Mouse (Mus musculus) kidney, embryonic 14.5 days (tissue): ENCODE data around the gene Sugct. TPM values are rescaled to one million over a fixed set of nuclear protein-coding genes. Genes with fewer than 3 reads are reported as not detected.

Experiments used
- ATAC-seq: fragments of 200-750 bp; cut with Nextera tagmentation; 2 replicates; pipeline ENCODE4 v1.8.0; 2017; ENCODE audit warnings: moderate number of reproducible peaks, mild to moderate bottlenecking, moderate TSS enrichment, moderate library complexity; ENCODE audit not compliant: low FRiP score, low TSS enrichment
- H3K27ac ChIP-seq: fragments of 300-500 bp; sonication (generic); 2 replicates; pipeline ENCODE4 v1.5.1; 2014; ENCODE audit warnings: low read depth, mild to moderate bottlenecking, low read length, moderate library complexity, mixed read lengths
- H3K27me3 ChIP-seq: fragments of 300-500 bp; sonication (generic); 2 replicates; pipeline ENCODE4 v1.6.1; 2014; ENCODE audit warnings: mild to moderate bottlenecking, low read length; ENCODE audit not compliant: control insufficient read depth, insufficient read depth
- H3K36me3 ChIP-seq: fragments of 300-500 bp; sonication (generic); 2 replicates; pipeline ENCODE4 v1.6.1; 2014; ENCODE audit warnings: low read length, mixed read lengths; ENCODE audit not compliant: control insufficient read depth, insufficient read depth
- H3K4me1 ChIP-seq: fragments of 300-500 bp; sonication (generic); 2 replicates; pipeline ENCODE4 v1.6.1; 2014; ENCODE audit warnings: low read length, mixed read lengths; ENCODE audit not compliant: control insufficient read depth, insufficient read depth
- H3K4me2 ChIP-seq: fragments of 300-500 bp; sonication (generic); replicated peaks from 2 replicates; pipeline ENCODE4 v1.6.1; 2014; ENCODE audit warnings: low read depth, mild to moderate bottlenecking, low read length
- H3K4me3 ChIP-seq: fragments of 300-500 bp; sonication (generic); 2 replicates; pipeline ENCODE4 v1.5.1; 2014; ENCODE audit warnings: mild to moderate bottlenecking, low read length
- H3K9ac ChIP-seq: fragments of 300-500 bp; sonication (generic); 2 replicates; pipeline ENCODE4 v1.6.1; 2014; ENCODE audit warnings: low read depth, mild to moderate bottlenecking, low read length, moderate library complexity
- H3K9me3 ChIP-seq: fragments of 300-500 bp; sonication (generic); 2 replicates; pipeline ENCODE4 v1.6.1; 2016; ENCODE audit warnings: low read length; ENCODE audit not compliant: control insufficient read depth
- WGBS: fragments of 180-500 bp; shearing (Covaris S2); extraction: QIAGEN DNeasy Blood & Tissue Kit; methylation state at CpG from one replicate; pipeline ENCODE4 v1.1.7; 2014; 5-methylcytosine and 5-hydroxymethylcytosine counted together
- polyA plus RNA-seq: library from polyadenylated mRNA; unstranded; fragments of >200 nt; fragmentation: Nextera tagmentation; extraction: Ambion mirVana; gene quantifications from 2 replicates; pipeline ENCODE4 v1.2.1, GENCODE M21; 2014

Gene Sugct
- polyA plus RNA-seq, 1 experiment from 2014 or later = 6.9 TPM

GRCm38 (mm10) chr13:17056650-17057049 is 638.7 kb downstream of the Sugct start:
- WGBS = 90% methylated on average over 2 of the region's 2 CpGs
- H3K9ac ChIP-seq = no peak overlapping the region
- H3K9me3 ChIP-seq = no peaks in the 10 kb centered on the region
- no peaks in the 10 kb centered on the region for H3K36me3 ChIP-seq
- H3K27me3 ChIP-seq = no peaks in the 10 kb centered on the region
- ATAC-seq = no peak
- H3K4me3 ChIP-seq = no peak overlapping the region
- H3K27ac ChIP-seq = no peak overlapping the region
- no peaks in the 10 kb centered on the region for H3K4me1 ChIP-seq
- H3K4me2 ChIP-seq = no peak overlapping the region

DNA sequence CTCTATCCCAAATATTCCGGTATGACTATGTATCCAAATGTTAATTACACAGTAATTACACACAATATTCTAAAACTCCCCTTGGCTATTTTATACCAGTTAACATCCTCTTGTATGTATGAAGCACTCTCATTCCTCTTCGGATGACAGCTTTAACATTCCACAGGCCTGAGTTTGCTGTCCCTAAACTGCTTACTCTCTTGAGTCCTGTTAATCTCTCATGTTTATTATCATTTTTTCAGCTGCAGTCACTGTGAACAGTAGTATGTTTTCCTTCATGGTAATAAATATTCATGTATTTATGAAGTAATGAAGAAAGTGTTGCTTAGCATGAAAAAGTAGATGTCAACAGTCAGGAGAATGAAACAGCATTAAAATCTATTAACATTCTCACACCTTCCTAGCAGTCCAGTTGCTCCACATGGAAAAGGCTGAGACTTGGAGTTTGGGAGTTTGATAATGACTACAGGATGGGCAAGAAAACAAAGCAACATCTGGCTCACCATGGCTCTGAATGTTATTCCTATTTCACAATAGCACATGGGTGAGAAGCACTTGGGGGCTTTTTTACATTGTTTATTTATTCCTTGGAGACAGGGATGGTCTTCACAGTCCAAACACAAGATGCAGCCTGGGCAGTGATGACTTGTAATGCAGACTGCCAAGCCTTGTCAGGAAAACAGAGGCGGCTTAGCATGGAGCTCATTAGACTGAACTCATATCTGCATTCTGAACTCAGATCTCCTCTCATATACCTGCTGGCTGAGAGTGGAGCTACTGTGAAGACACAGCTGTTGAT is 651.7 kb downstream of the Sugct start:
- Histone ChIP-seq H3K27me3 (no peaks in the 10 kb centered on the region), H3K9me3 (no peaks in the 10 kb centered on the region), H3K36me3 (no peaks in the 10 kb centered on the region), H3K4me2 (no peak overlapping the region), H3K4me1 (no peaks in the 10 kb centered on the region), H3K27ac (no peak overlapping the region), H3K9ac (no peak overlapping the region), H3K4me3 (no peak overlapping the region)
- ATAC-seq = no peak
- 84% methylated on average over 3 of the region's 3 CpGs for WGBS

GRCm38 (mm10) chr13:17042332-17042731 is 653.0 kb downstream of the Sugct start:
- WGBS = 62% methylated on average over 2 of the region's 2 CpGs
- Histone ChIP-seq H3K9me3 (no peaks in the 10 kb centered on the region), H3K27ac (no peak overlapping the region), H3K36me3 (no peaks in the 10 kb centered on the region), H3K4me1 (no peaks in the 10 kb centered on the region), H3K9ac (no peak overlapping the region), H3K27me3 (no peaks in the 10 kb centered on the region), H3K4me2 (no peak overlapping the region), H3K4me3 (no peak overlapping the region)
- no peak for ATAC-seq

DNA sequence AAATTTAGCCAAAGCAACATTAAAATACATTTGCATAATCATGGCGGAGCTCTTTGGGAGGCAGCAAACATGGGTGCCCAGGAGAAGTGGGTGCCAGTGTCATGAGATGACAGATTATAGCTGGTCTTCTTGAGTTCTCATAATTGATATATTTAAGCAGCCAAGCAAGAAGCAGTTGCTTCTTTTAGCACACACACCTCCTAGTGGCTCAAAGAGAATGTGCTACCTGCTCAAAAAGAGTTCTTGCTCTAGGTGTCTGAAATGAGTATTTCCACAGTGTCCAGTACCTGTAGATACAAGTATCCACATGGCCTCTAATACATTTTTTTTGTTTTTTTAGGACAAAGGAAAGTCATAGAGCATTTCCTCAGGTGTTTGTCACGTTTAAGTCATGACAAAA is 655.6 kb downstream of the Sugct start:
- Histone ChIP-seq H3K9me3 (no peaks in the 10 kb centered on the region), H3K36me3 (no peaks in the 10 kb centered on the region), H3K4me2 (no peak overlapping the region), H3K27ac (no peak overlapping the region), H3K27me3 (no peaks in the 10 kb centered on the region), H3K4me3 (no peak overlapping the region), H3K9ac (no peak overlapping the region), H3K4me1 (no peaks in the 10 kb centered on the region)
- no peak for ATAC-seq
- 78% methylated on average over 2 of the region's 2 CpGs for WGBS

GRCm38 (mm10) chr13:17038341-17038740 is 657.0 kb downstream of the Sugct start:
- Histone ChIP-seq H3K4me3 (no peak overlapping the region), H3K27me3 (no peaks in the 10 kb centered on the region), H3K9me3 (no peaks in the 10 kb centered on the region), H3K4me1 (no peaks in the 10 kb centered on the region), H3K36me3 (no peaks in the 10 kb centered on the region), H3K9ac (no peak overlapping the region), H3K4me2 (no peak overlapping the region), H3K27ac (no peak overlapping the region)
- WGBS = 74% methylated on average over 4 of the region's 4 CpGs
- ATAC-seq = no peak

DNA sequence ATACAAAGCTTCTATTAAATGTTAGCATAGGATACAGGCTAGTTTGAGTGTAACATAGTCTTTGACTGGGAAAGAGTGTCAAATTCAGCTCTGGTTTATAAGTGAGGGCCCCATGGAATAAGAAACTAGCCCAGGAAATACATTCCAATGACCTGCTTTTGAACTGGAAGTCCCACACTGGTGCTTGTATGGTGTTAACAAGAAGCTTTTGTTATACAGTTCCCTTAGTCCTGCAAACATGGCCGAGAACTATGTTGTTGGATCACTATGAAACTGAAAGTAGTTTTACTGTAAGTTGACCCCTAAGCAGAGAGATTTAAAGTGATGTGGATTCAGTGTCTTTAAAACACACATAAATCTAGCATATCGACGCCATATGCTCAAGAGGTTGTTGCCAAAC is 657.5 kb downstream of the Sugct start:
- Histone ChIP-seq H3K4me2 (no peak overlapping the region), H3K36me3 (no peaks in the 10 kb centered on the region), H3K9me3 (no peaks in the 10 kb centered on the region), H3K27ac (no peak overlapping the region; the same call in 1 of the 2 replicates), H3K27me3 (no peaks in the 10 kb centered on the region), H3K4me1 (no peaks in the 10 kb centered on the region), H3K9ac (no peak overlapping the region), H3K4me3 (no peak overlapping the region)
- WGBS = 68% methylated on average over 3 of the region's 3 CpGs
- no peak; the same call in 1 of the 2 replicates for ATAC-seq

DNA sequence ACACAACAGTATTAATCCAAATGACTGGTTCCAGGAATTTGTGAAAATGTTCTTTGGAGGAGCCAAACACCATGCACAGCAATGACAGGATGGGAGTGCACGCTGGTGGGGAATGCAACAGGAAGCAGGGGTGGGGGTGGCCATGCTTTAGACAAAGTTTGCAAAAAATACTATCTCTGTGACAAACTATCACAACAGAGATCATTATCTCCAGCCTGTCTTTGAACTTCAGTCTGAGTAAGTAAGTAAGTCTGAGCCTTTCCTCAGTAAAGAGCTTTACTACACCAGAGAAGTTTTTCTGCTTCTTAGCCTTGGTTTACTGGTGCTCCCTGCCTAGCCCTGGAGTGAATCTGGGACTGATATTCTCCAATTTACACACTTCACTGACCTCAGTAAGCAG is 664.6 kb downstream of the Sugct start:
- 50% methylated on average over 1 of the region's 1 CpGs for WGBS
- Histone ChIP-seq H3K36me3 (no peaks in the 10 kb centered on the region), H3K9ac (no peak overlapping the region), H3K27ac (no peak overlapping the region), H3K27me3 (no peaks in the 10 kb centered on the region), H3K4me2 (no peak overlapping the region), H3K4me3 (no peak overlapping the region), H3K9me3 (no peaks in the 10 kb centered on the region), H3K4me1 (no peaks in the 10 kb centered on the region)
- ATAC-seq = no peak

GRCm38 (mm10) chr13:17028595-17028994 is 666.8 kb downstream of the Sugct start:
- WGBS = 36% methylated on average over 3 of the region's 3 CpGs
- Histone ChIP-seq H3K36me3 (no peaks in the 10 kb centered on the region), H3K4me1 (no peaks in the 10 kb centered on the region), H3K4me3 (no peak overlapping the region), H3K27me3 (no peaks in the 10 kb centered on the region), H3K9ac (no peak overlapping the region), H3K4me2 (no peak overlapping the region), H3K27ac (no peak overlapping the region), H3K9me3 (no peaks in the 10 kb centered on the region)
- ATAC-seq = peak; percentile 57; the same call in 1 of the 2 replicates

DNA sequence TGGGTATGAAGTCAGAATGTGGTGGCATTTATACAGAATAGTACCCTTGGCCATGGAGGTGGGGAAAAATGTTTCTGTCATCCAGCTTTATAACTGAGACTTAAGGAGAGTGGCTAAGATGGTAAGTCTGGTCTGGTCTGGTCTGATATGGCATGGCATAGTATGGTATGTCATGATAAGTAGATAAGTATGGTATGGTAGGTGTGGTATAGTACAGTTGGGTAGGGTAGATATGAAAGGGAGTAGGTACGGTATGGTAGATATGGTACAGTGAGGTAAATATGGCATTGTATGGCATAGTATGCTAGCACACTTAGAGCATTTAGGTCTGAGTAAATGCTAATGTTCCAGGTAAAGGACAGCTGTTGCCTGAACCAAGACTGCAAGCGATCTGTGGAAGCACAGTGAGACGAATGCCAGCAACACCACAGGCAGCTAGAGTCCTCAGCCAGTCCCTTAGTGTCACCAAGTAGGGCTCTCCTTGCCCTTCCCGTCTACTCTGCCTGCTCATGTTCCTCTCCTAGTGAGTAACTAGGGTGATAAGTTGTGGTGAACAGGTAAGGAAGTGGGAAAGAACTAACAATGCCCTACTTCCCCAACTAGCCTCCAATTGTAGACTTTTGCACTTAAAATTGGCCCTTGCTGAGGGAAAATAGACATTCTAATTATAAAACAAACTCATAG is 667.4 kb downstream of the Sugct start:
- H3K27ac ChIP-seq = no peak overlapping the region
- no peak overlapping the region for H3K4me2 ChIP-seq
- no peak overlapping the region for H3K4me3 ChIP-seq
- H3K9ac ChIP-seq = no peak overlapping the region
- H3K27me3 ChIP-seq = no peaks in the 10 kb centered on the region
- no peaks in the 10 kb centered on the region for H3K4me1 ChIP-seq
- ATAC-seq = no peak; the same call in 1 of the 2 replicates
- H3K36me3 ChIP-seq = no peaks in the 10 kb centered on the region
- 89% methylated on average over 4 of the region's 4 CpGs for WGBS
- no peaks in the 10 kb centered on the region for H3K9me3 ChIP-seq
